In the genomic region with DNA sequence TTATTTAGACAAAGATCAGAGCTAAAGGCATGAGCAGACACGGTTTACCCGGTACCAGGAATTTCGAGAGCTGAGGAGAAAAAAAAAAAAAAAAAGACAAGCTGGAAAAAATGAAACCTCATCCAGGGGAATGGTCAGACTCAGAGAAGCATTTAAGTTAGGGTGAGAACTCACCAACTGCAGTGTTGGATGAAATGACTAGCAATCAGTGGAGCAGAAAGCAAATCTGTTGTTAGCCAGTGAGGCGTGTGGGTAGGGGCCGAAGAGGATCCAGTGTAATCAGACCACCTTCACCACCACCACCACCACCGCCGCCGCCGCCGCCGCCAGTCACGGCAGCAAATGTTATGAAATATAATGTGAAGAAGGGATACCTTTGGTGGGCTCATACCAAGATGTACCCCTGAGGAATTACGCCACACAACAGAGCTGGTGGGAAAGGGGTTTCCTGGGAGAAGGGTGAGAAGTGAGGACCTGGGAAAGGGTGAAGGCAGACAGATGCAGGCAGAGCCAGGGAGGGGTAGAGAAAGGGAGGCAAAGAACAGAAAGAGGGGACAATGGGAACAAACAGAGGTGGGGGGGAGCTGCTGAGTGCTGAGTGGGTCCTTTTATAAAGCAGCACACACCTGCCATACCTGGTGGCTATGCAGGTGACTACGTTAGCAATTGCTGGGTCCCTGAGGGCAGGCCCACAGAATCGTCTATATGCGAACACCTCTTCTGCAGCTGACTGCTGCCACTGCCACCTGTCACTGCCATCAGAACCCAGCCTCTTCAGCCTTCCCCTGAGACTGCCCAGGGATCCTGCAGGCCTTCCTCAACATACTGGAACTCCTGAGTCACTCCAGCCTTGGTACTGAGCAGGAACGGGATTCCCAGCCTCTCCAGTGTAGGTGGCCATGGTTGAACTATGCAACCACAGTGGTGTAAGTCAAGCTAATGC, we compare ENCODE assay signal across 12 mouse cellular contexts. TPM values are rescaled to one million over a fixed set of nuclear protein-coding genes. Genes with fewer than 3 reads are reported as not detected.
DNase-seq lines count a peak whose midpoint lies in the region; ATAC-seq lines count a peak whose summit lies in the region.
"Had no signal": no experiment of that assay in that cellular context is flagged by ENCODE, and none has a peak within 500 bp of the region (broad histone marks: within the 10 kb centered on the region; RNA-seq: fewer than 3 reads in every experiment).

No protein-coding gene starts in this region.

- peaks cover 12% of the 10 kb centered on the region for H3K4me1 ChIP-seq in forebrain, embryonic 16.5 days (replicated peaks; ENCODE audit: control insufficient read depth, insufficient read depth, low read length)
- peaks cover 17% of the 10 kb centered on the region for H3K4me1 ChIP-seq in midbrain, embryonic 13.5 days (replicated peaks)

- no peaks in the 10 kb centered on the region for H3K36me3 ChIP-seq in forebrain, embryonic 16.5 days (ENCODE audit: control insufficient read depth, insufficient read depth)
- H3K36me3 ChIP-seq in midbrain, embryonic 13.5 days: no peaks in the 10 kb centered on the region

- no peak for ATAC-seq in forebrain, embryonic 16.5 days
- ATAC-seq in midbrain, embryonic 13.5 days: no peak
- ATAC-seq: CD4-positive, CD25-positive, alpha-beta regulatory T cell, adult 4 months had no signal

- peak overlapping the region; percentile 44; the same call in 1 of the 2 replicates for H3K4me2 ChIP-seq in forebrain, embryonic 16.5 days (ENCODE audit: low read length)
- H3K4me2 ChIP-seq in midbrain, embryonic 13.5 days (replicated peaks): peak overlapping the region; percentile 38

- intact Hi-C loops in heart, postnatal 36 days (cut with DNase I): no loop called here

- H3K27me3 ChIP-seq in forebrain, embryonic 16.5 days (replicated peaks; ENCODE audit: control insufficient read depth, insufficient read depth, low read length): no peaks in the 10 kb centered on the region
- no peaks in the 10 kb centered on the region for H3K27me3 ChIP-seq in midbrain, embryonic 13.5 days

- H3K27ac ChIP-seq in forebrain, embryonic 16.5 days (ENCODE audit: low read length): no peak overlapping the region
- H3K27ac ChIP-seq in midbrain, embryonic 13.5 days: no peak overlapping the region
- H3K27ac ChIP-seq: heart, adult 2 months had no signal

- peak; percentile 75 for DNase-seq in heart, adult 11 months
- DNase-seq in heart, postnatal 36 days: no peak
- peak; percentile 52 for DNase-seq in Muller cell, postnatal 12 days (ENCODE audit: inconsistent ontology term)
- no peak for DNase-seq in embryo, embryonic 10.5 days (ENCODE audit: low spot score)
- no peak for DNase-seq in right cerebral cortex, adult 2 months (ENCODE audit: low spot score in 2 of 2)
- DNase-seq in layer of hippocampus, adult 11-12 months (ENCODE audit: low spot score): no peak
- DNase-seq: heart, adult 2 months; lung, adult 2 months had no signal

- H3K9ac ChIP-seq in forebrain, embryonic 16.5 days (replicated peaks; ENCODE audit: low read depth, low read length): 0 out of 2 replicates have a peak overlapping the region, but pooled peaks have one; percentile 18
- 0 out of 2 replicates have a peak overlapping the region, but pooled peaks have one; percentile 14 for H3K9ac ChIP-seq in midbrain, embryonic 13.5 days (replicated peaks)

- no peaks in the 10 kb centered on the region for H3K9me3 ChIP-seq in forebrain, embryonic 16.5 days (ENCODE audit: control insufficient read depth, low read length)
- H3K9me3 ChIP-seq in midbrain, embryonic 13.5 days: no peaks in the 10 kb centered on the region

- WGBS in forebrain, embryonic 16.5 days: 49% methylated on average over 17 of the region's 17 CpGs
- 39% methylated on average over 17 of the region's 17 CpGs for WGBS in midbrain, embryonic 13.5 days

- no peak overlapping the region for H3K4me3 ChIP-seq in forebrain, embryonic 16.5 days (replicated peaks; ENCODE audit: low read length)
- 0 out of 2 replicates have a peak overlapping the region, but pooled peaks have one; percentile 8 for H3K4me3 ChIP-seq in midbrain, embryonic 13.5 days (replicated peaks)
- H3K4me3 ChIP-seq: heart, adult 2 months had no signal

RNA-seq across cellular contexts. Expression of gene Mfap4, which starts 7.4 kb away (rescaled TPM):
- 10 to 100 TPM; 32.3 to 38.4 TPM for total RNA-seq in heart, postnatal 36 days (2021)
- 47.4 and 55.0 TPM in 2 replicates for polyA plus RNA-seq in forebrain, embryonic 16.5 days (2015; fragmentation: Nextera tagmentation; extraction: Ambion mirVana)
- polyA plus RNA-seq in midbrain, embryonic 13.5 days (2015; fragmentation: Nextera tagmentation; extraction: Ambion mirVana): 28.6 and 35.4 TPM in 2 replicates
- total RNA-seq: common myeloid progenitor, adult 5-6 weeks had no signal
- polyA plus RNA-seq: CD4-positive, CD25-positive, alpha-beta regulatory T cell, adult 4 months had no signal

RNA-seq across cellular contexts. Expression of gene Mapk7, which starts 16.4 kb away (rescaled TPM):
- 1 to 10 TPM; 5.7 to 6.4 TPM for total RNA-seq in heart, postnatal 36 days (2021)
- polyA plus RNA-seq in forebrain, embryonic 16.5 days (2015; fragmentation: Nextera tagmentation; extraction: Ambion mirVana): 111 and 118 TPM in 2 replicates
- polyA plus RNA-seq in midbrain, embryonic 13.5 days (2015; fragmentation: Nextera tagmentation; extraction: Ambion mirVana): 76.6 and 87.2 TPM in 2 replicates

RNA-seq across cellular contexts. Expression of gene Rnf112, which starts 23.9 kb away (rescaled TPM):
- total RNA-seq in heart, postnatal 36 days (2021): not detected
- polyA plus RNA-seq in forebrain, embryonic 16.5 days (2015; fragmentation: Nextera tagmentation; extraction: Ambion mirVana): 22.6 and 35.7 TPM in 2 replicates
- 13.6 and 15.0 TPM in 2 replicates for polyA plus RNA-seq in midbrain, embryonic 13.5 days (2015; fragmentation: Nextera tagmentation; extraction: Ambion mirVana)
- total RNA-seq: common myeloid progenitor, adult 5-6 weeks had no signal
- polyA plus RNA-seq: CD4-positive, CD25-positive, alpha-beta regulatory T cell, adult 4 months had no signal

RNA-seq across cellular contexts. Expression of gene B9d1, which starts 27.1 kb away (rescaled TPM):
- 1 to 10 TPM; 6.2 to 7.4 TPM for total RNA-seq in heart, postnatal 36 days (2021)
- polyA plus RNA-seq in forebrain, embryonic 16.5 days (2015; fragmentation: Nextera tagmentation; extraction: Ambion mirVana): 32.6 and 36.1 TPM in 2 replicates
- polyA plus RNA-seq in midbrain, embryonic 13.5 days (2015; fragmentation: Nextera tagmentation; extraction: Ambion mirVana): 38.3 and 40.8 TPM in 2 replicates

Comparison
In these comparisons a context has a peak if more than half of its experiments do, and no peak if none do; other contexts are left out.
1. DNase-seq: peak in heart, adult 11 months (single experiment) and Muller cell, postnatal 12 days (single experiment); none in heart, postnatal 36 days (0 of 2), embryo, embryonic 10.5 days (single experiment), right cerebral cortex, adult 2 months (0 of 2) and layer of hippocampus, adult 11-12 months (single experiment).